Mouse (Mus musculus) cerebellum, adult 2 months (tissue): ENCODE results near the gene Cox6a2.
"Not testable (repeated sequence)": the region's sequence is repeated elsewhere in the genome, so short reads cannot be mapped to it uniquely, and the experiment has no call there.

Source experiments
- CTCF ChIP-seq: fragments of 200-500 bp; IDR thresholded peaks from 2 replicates; pipeline ENCODE4 v1.5.1; 2011; ENCODE audit warnings: low read depth, mild to moderate bottlenecking, control low read depth, low read length, moderate library complexity, borderline replicate concordance; ENCODE audit not compliant: insufficient read depth
- POLR2A ChIP-seq: fragments of 200-500 bp; IDR thresholded peaks from 2 replicates; pipeline ENCODE4 v1.6.1; 2011; ENCODE audit warnings: low read length, control low read depth, borderline replicate concordance; ENCODE audit not compliant: insufficient read depth

- TF ChIP-seq POLR2A, CTCF: not testable (repeated sequence)
Measured at GRCm38 (mm10) chr7:128158688-128159354, 47.4 kb downstream of the Cox6a2 start.
